Mouse (Mus musculus) myocyte (in vitro differentiated cells): ENCODE measurements around the gene Hsd17b11. TPM values are rescaled to one million over a fixed set of nuclear protein-coding genes. Genes with fewer than 3 reads are reported as not detected.
"Not testable (repeated sequence)": the region's sequence is repeated elsewhere in the genome, so short reads cannot be mapped to it uniquely, and the experiment has no call there.

ENCODE experiments used
- H3K27me3 ChIP-seq: one replicate; pipeline ENCODE4 v1.6.1; 2011; ENCODE audit not compliant: control insufficient read depth, insufficient read depth, insufficient read length
- H3K36me3 ChIP-seq: one replicate; pipeline ENCODE4 v1.6.1; 2011; ENCODE audit not compliant: control insufficient read depth, insufficient read depth
- H3K4me2 ChIP-seq: one replicate; pipeline ENCODE4 v1.6.1; 2011; ENCODE audit warnings: low read depth, control low read depth
- H3K4me3 ChIP-seq: one replicate; pipeline ENCODE4 v1.5.1; 2011; ENCODE audit warnings: mild to moderate bottlenecking, control low read depth, moderate library complexity
- H3K79me2 ChIP-seq: one replicate; pipeline ENCODE4 v1.6.1; 2011; ENCODE audit not compliant: control insufficient read depth, insufficient read depth
- H3ac ChIP-seq: one replicate; pipeline ENCODE4 v1.6.1; 2011; ENCODE audit not compliant: control insufficient read depth, insufficient read length
- CEBPB ChIP-seq: IDR thresholded peaks from 2 replicates; pipeline ENCODE4 v1.6.1; 2011; ENCODE audit warnings: mild to moderate bottlenecking, moderate library complexity; ENCODE audit not compliant: poor library complexity, insufficient read depth, severe bottlenecking
- E2F4 ChIP-seq: IDR thresholded peaks from one replicate; pipeline ENCODE4 v1.6.1; 2011; ENCODE audit warnings: mild to moderate bottlenecking, control low read depth, moderate library complexity; ENCODE audit not compliant: insufficient read depth
- MAX ChIP-seq: IDR thresholded peaks from one replicate; pipeline ENCODE4 v1.6.1; 2011; ENCODE audit warnings: low read depth, mild to moderate bottlenecking, control low read depth
- MYOD1 ChIP-seq, 3 experiments: IDR thresholded peaks; one replicate each; pipeline ENCODE4 v1.6.1; 2011; ENCODE audit warnings: control low read depth in 2 of 3, low read depth in 2 of 3, mild to moderate bottlenecking in 2 of 3, moderate library complexity in 1 of 3; ENCODE audit not compliant: insufficient read length in 2 of 3, control insufficient read depth in 1 of 3
- MYOG ChIP-seq, 3 experiments: IDR thresholded peaks; one replicate each; pipeline ENCODE4 v1.6.1; 2011; ENCODE audit warnings: control low read depth in 2 of 3, low read depth in 2 of 3, mild to moderate bottlenecking in 2 of 3; ENCODE audit not compliant: insufficient read length in 2 of 3, control insufficient read depth in 1 of 3, insufficient read depth in 1 of 3
- POLR2A ChIP-seq: IDR thresholded peaks from one replicate; pipeline ENCODE4 v1.6.1; 2011; ENCODE audit warnings: low read depth, mild to moderate bottlenecking, control low read depth, moderate library complexity; ENCODE audit not compliant: insufficient read length
- POLR2AphosphoS2 ChIP-seq: IDR thresholded peaks from one replicate; pipeline ENCODE4 v1.6.1; 2011; ENCODE audit warnings: low read depth, control low read depth; ENCODE audit not compliant: insufficient read length
- REST ChIP-seq: IDR thresholded peaks from one replicate; pipeline ENCODE4 v1.6.1; 2011; ENCODE audit warnings: mild to moderate bottlenecking, control low read depth, moderate library complexity; ENCODE audit not compliant: insufficient read depth, insufficient read length
- SRF ChIP-seq: IDR thresholded peaks from one replicate; pipeline ENCODE4 v1.6.1; 2011; ENCODE audit warnings: low read depth; ENCODE audit not compliant: control insufficient read depth, insufficient read length
- TCF12 ChIP-seq: IDR thresholded peaks from one replicate; pipeline ENCODE4 v1.6.1; 2011; ENCODE audit warnings: mild to moderate bottlenecking, control low read depth; ENCODE audit not compliant: poor library complexity, insufficient read depth, severe bottlenecking
- TCF3 ChIP-seq: IDR thresholded peaks from one replicate; pipeline ENCODE4 v1.6.1; 2011; ENCODE audit warnings: low read depth, control low read depth; ENCODE audit not compliant: insufficient read length
- USF1 ChIP-seq: IDR thresholded peaks from one replicate; pipeline ENCODE4 v1.6.1; 2011; ENCODE audit warnings: low read depth, mild to moderate bottlenecking, control low read depth, moderate library complexity
- polyA plus RNA-seq: library from polyadenylated mRNA; unstranded; fragments of >200 nt; fragmentation: generic; extraction: Trizol; gene quantifications from one replicate; pipeline ENCODE4 v1.2.1, GENCODE M21; 2012; ENCODE audit warnings: missing spikeins

Gene Hsd17b11
- polyA plus RNA-seq, 1 experiment, result 6.5 TPM

GRCm38 (mm10) chr5:104024762-104025161, 3.0 kb upstream of the Hsd17b11 start:
- Histone ChIP-seq H3K36me3 (no peaks in the 10 kb centered on the region), H3K4me3 (no peak overlapping the region), H3K27me3 (no peaks in the 10 kb centered on the region), H3K4me2 (no peak overlapping the region), H3K79me2 (no peaks in the 10 kb centered on the region), H3ac (no peak overlapping the region)
- TF ChIP-seq USF1 (no peak), CEBPB (no peak), E2F4 (no peak), POLR2A (no peak), SRF (no peak)

- not testable (repeated sequence) for H3K27me3 ChIP-seq, H3K36me3 ChIP-seq, H3K79me2 ChIP-seq, H3K4me3 ChIP-seq, H3K4me2 ChIP-seq, H3ac ChIP-seq
These were observed 2.5 kb upstream of the Hsd17b11 start for GRCm38 (mm10) chr5:104024193-104024592.

- no peaks in the 10 kb centered on the region for H3K79me2 ChIP-seq
- no peak overlapping the region for H3K4me2 ChIP-seq
- H3ac ChIP-seq, result no peak overlapping the region
- TF ChIP-seq CEBPB, result no peak
- no peak overlapping the region for H3K4me3 ChIP-seq
- no peaks in the 10 kb centered on the region for H3K36me3 ChIP-seq
- H3K27me3 ChIP-seq, result no peaks in the 10 kb centered on the region
These were observed 1.7 kb upstream of the Hsd17b11 start for GRCm38 (mm10) chr5:104023289-104024020.

GRCm38 (mm10) chr5:104022558-104022957, 839 bp upstream of the Hsd17b11 start:
- H3K4me3 ChIP-seq, result peak overlapping the region; percentile 48
- no peaks in the 10 kb centered on the region for H3K36me3 ChIP-seq
- no peak overlapping the region for H3ac ChIP-seq
- no peaks in the 10 kb centered on the region for H3K27me3 ChIP-seq
- no peaks in the 10 kb centered on the region for H3K79me2 ChIP-seq
- TF ChIP-seq SRF (no peak), MAX (no peak), USF1 (no peak), REST (no peak), TCF3 (no peak), E2F4 (no peak)
- peak overlapping the region; percentile 97 for H3K4me2 ChIP-seq

- H3ac ChIP-seq, result no peak overlapping the region
These were observed 10.3 kb downstream of the Hsd17b11 start for GRCm38 (mm10) chr5:104011419-104011818.

GRCm38 (mm10) chr5:104010261-104010660, 11.5 kb downstream of the Hsd17b11 start:
- Histone ChIP-seq H3K4me3 (no peak overlapping the region), H3K27me3 (no peaks in the 10 kb centered on the region), H3K36me3 (no peaks in the 10 kb centered on the region), H3ac (no peak overlapping the region), H3K79me2 (no peaks in the 10 kb centered on the region), H3K4me2 (no peak overlapping the region)
- TF ChIP-seq CEBPB (no peak), MYOD1 (IDR thresholded peaks at IDR 0.05; ENCODE audit: control insufficient read depth in 1 of 3, insufficient read length in 2 of 3, low read depth in 2 of 3) (no peak), POLR2AphosphoS2 (no peak), USF1 (no peak), POLR2A (no peak), E2F4 (no peak)

More at GRCm38 (mm10) chr5:104011419-104011818, 10.3 kb downstream of the Hsd17b11 start:
- no peak overlapping the region for H3K4me3 ChIP-seq
- H3K79me2 ChIP-seq, result no peaks in the 10 kb centered on the region
- no peaks in the 10 kb centered on the region for H3K36me3 ChIP-seq
- H3K27me3 ChIP-seq, result no peaks in the 10 kb centered on the region
- H3K4me2 ChIP-seq, result no peak overlapping the region
- no peak for TF ChIP-seq MYOG (IDR thresholded peaks at IDR 0.05; ENCODE audit: control insufficient read depth in 1 of 3, insufficient read depth in 1 of 3, insufficient read length in 2 of 3, low read depth in 2 of 3)
- no peak for TF ChIP-seq POLR2A
- TF ChIP-seq TCF12, result no peak
